Mouse (Mus musculus) ES-Bruce4 (cell line): ENCODE data around the gene Dpp8.

Source experiments
- CTCF ChIP-seq: IDR thresholded peaks from one replicate; pipeline ENCODE4 v1.8.1; 2011; ENCODE audit warnings: low read depth, low read length
- EP300 ChIP-seq: IDR thresholded peaks from 2 replicates; pipeline ENCODE4 v1.6.1; 2011; ENCODE audit warnings: low read depth, low read length; ENCODE audit not compliant: insufficient read depth

- TF ChIP-seq EP300 (no peak), CTCF (no peak)
These were observed 5.0 kb upstream of the Dpp8 start for GRCm38 (mm10) chr9:65027241-65027640.
